Mouse (Mus musculus) thymus, adult 2 months (tissue): Measurements from ENCODE around the gene Zfp420.

Experiments used
- CTCF ChIP-seq: fragments of 200-500 bp; IDR thresholded peaks from 2 replicates; pipeline ENCODE4 v1.5.1; 2012; ENCODE audit warnings: mild to moderate bottlenecking, control low read depth, low read length, moderate library complexity, borderline replicate concordance; ENCODE audit not compliant: control insufficient read depth, poor library complexity, insufficient read depth; ENCODE audit errors: extremely low read depth
- POLR2A ChIP-seq: fragments of 200-500 bp; IDR thresholded peaks from 2 replicates; pipeline ENCODE4 v1.6.1; 2012; ENCODE audit warnings: mild to moderate bottlenecking, low read length, control low read depth, moderate library complexity; ENCODE audit not compliant: control insufficient read depth, poor library complexity, insufficient read depth; ENCODE audit errors: extremely low read depth

DNA sequence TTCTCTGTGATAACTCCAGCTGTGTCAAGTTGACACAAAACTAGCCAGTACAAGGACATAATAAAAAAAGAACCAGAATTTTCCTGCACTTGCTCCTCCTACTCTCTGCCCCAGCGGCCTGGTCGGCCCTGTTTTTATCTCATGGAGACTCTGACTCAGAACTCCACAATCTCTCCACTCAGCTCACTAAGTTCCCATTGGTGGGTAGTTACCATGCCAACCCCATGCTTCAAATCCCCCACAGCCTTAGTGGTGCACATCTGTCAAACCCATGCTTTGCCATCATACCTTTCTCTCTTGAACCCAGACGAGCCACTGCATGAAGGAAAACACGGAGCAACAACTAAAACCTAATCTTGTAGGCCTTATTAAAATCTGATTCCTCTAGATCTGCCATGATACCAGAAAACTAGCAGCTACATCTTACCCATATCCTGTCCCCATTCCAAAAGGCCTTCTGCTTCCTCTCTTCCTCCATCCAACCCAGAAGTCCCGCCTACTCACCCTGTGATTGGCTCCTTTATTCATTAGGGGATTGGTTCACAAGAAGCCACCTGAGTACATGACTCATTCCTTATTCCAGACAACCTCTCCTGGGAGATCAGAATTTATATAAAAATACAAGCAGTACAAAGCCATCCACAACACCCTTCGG lies 61.8 kb downstream of the Zfp420 start:
- no peak for TF ChIP-seq CTCF
- no peak for TF ChIP-seq POLR2A
